Mouse (Mus musculus) hindbrain, embryonic 11.5 days (tissue): ENCODE results near the gene Cdc42ep1. TPM values are rescaled to one million over a fixed set of nuclear protein-coding genes. Genes with fewer than 3 reads are reported as not detected.

Experiments used
- ATAC-seq: fragments of 200-750 bp; cut with Nextera tagmentation; 2 replicates; pipeline ENCODE4 v1.8.0; 2017; ENCODE audit warnings: mild to moderate bottlenecking, moderate TSS enrichment, moderate library complexity; ENCODE audit not compliant: low FRiP score
- DNase-seq: peaks from one replicate; pipeline ENCODE4 v3.0.0-alpha.2; 2015; ENCODE audit warnings: low spot score
- H3K27ac ChIP-seq: fragments of 300-500 bp; sonication (generic); 2 replicates; pipeline ENCODE4 v1.5.1; 2014; ENCODE audit warnings: mild to moderate bottlenecking, low read depth, low read length
- H3K27me3 ChIP-seq: fragments of 300-500 bp; sonication (generic); 2 replicates; pipeline ENCODE4 v1.6.1; 2014; ENCODE audit warnings: mild to moderate bottlenecking, low read length, moderate library complexity, mixed read lengths; ENCODE audit not compliant: control insufficient read depth, insufficient read depth
- H3K36me3 ChIP-seq: fragments of 300-500 bp; sonication (generic); 2 replicates; pipeline ENCODE4 v1.6.1; 2014; ENCODE audit warnings: mild to moderate bottlenecking, low read length, moderate library complexity, mixed read lengths; ENCODE audit not compliant: control insufficient read depth, insufficient read depth
- H3K4me1 ChIP-seq: fragments of 300-500 bp; sonication (generic); replicated peaks from 2 replicates; pipeline ENCODE4 v1.6.1; 2014; ENCODE audit warnings: low read length, mixed read lengths; ENCODE audit not compliant: control insufficient read depth, insufficient read depth
- H3K4me2 ChIP-seq: fragments of 300-500 bp; sonication (generic); replicated peaks from 2 replicates; pipeline ENCODE4 v1.6.1; 2014; ENCODE audit warnings: mild to moderate bottlenecking, low read depth, low read length
- H3K4me3 ChIP-seq: fragments of 300-500 bp; sonication (generic); 2 replicates; pipeline ENCODE4 v1.5.1; 2014; ENCODE audit warnings: low read depth, low read length
- H3K9ac ChIP-seq: fragments of 300-500 bp; sonication (generic); 2 replicates; pipeline ENCODE4 v1.6.1; 2014; ENCODE audit warnings: low read depth, low read length
- H3K9me3 ChIP-seq: fragments of 300-500 bp; sonication (generic); 2 replicates; pipeline ENCODE4 v1.6.1; 2016; ENCODE audit warnings: low read length; ENCODE audit not compliant: control insufficient read depth
- WGBS: fragments of 180-500 bp; shearing (Covaris S2); extraction: QIAGEN DNeasy Blood & Tissue Kit; methylation state at CpG from one replicate; pipeline ENCODE4 v1.1.7; 2014; 5-methylcytosine and 5-hydroxymethylcytosine counted together
- polyA plus RNA-seq: library from polyadenylated mRNA; unstranded; fragments of >200 nt; fragmentation: Nextera tagmentation; extraction: Ambion mirVana; gene quantifications from 2 replicates; pipeline ENCODE4 v1.2.1, GENCODE M21; 2014

The Cdc42ep1 gene
- polyA plus RNA-seq, 1 experiment from 2014 or later, result 9.1 TPM

DNA sequence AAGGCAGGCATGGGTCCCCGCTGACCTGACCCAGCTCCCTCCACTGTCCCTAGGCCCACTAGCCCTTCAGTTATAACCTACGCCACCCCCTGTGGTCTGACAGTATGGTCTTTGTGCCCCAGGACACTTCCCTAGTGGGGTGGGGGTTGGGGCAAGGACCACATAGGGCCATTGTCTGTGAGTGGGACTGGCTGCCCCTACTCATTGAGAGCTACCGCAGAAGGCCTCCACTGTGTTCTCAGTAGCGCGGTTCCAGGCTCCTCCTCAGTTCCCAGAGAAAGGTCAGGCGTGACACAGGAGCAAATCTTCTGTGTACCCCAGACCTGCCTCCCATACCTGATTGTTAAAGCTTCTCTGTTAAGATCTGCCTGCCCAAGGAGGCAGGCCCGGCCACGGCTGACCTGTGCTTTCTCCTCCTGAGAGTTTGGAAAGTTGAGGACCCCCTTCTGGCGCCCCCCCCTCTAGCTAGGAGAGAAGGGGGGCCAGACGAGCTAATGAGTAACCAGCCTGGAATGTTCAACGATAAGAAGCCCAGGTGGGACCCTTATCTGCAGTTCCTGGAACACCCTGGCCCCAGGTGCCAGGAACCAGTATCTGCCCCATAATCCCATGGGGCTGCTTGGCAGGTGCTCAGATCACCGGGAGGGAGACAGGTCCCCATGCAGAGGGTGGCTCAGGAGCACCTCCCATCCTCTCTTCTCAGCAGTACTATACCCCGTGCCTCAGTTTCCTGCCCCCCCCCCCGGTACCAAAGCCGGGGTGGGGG is 7.8 kb downstream of the Cdc42ep1 start:
- Histone ChIP-seq H3K27me3 (no peaks in the 10 kb centered on the region), H3K4me3 (no peak overlapping the region), H3K27ac (no peak overlapping the region), H3K4me2 (no peak overlapping the region), H3K36me3 (no peaks in the 10 kb centered on the region), H3K4me1 (no peaks in the 10 kb centered on the region), H3K9me3 (no peaks in the 10 kb centered on the region), H3K9ac (no peak overlapping the region)
- 65% methylated on average over 15 of the region's 15 CpGs for WGBS
- DNase-seq (no peak), ATAC-seq (no peak)

DNA sequence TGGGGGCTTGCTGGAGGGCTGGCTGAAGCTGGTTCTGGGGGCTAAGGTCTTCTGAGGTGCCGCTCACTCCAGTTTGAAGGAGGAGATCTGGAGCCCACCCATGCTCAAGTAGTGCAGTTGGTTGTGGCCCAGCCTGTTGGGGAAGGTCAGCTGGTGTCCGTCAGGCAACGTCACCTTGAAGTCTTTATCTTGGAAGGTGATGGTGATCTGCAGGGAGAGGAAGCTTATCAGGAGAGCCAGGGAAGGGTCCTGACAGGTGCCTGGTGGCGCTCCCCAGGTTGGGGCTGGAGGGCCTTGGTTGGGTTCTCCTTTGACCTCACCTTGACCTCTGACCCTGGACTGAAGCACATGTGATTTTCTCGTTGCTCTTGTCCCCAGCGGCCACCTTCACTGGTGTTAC is 8.5 kb downstream of the Cdc42ep1 start:
- no peak for DNase-seq
- Histone ChIP-seq H3K4me1 (no peaks in the 10 kb centered on the region), H3K4me2 (no peak overlapping the region), H3K9me3 (no peaks in the 10 kb centered on the region), H3K9ac (no peak overlapping the region), H3K4me3 (no peak overlapping the region), H3K27me3 (no peaks in the 10 kb centered on the region), H3K36me3 (no peaks in the 10 kb centered on the region), H3K27ac (no peak overlapping the region)
- ATAC-seq, result no peak
- 67% methylated on average over 6 of the region's 6 CpGs for WGBS

DNA sequence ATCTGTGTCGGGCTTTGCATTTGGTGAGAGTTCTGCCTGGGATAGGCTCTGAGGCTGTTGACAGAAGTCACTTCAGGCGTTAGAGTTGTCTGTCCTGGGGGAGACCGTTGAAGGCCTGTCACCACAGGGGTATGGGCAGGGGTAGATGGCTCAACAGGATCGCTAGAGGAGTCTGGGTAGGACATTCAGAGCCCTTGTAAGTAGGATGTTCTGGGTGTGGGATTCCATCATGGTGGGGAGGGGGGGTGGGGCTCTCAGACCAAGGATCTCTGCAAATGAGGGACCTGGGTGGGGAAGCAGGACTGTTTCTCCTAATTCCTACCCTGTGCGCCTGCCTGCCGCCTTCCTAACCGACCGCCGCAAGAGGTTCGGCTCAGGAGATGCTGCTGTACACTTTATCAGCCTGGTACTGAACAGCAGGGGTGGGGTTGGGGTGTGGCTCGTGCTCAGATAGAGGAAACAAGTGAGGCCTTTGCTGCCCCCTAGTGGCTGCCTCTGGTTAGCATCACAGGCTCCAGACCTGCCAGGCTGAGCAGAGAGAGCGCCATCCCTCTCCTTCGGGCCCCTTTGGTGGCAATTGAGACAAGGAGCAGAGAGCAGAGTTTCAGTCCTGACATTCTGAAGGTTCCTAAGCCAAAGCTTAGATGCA is 9.2 kb downstream of the Cdc42ep1 start:
- no peaks in the 10 kb centered on the region for H3K27me3 ChIP-seq
- peak; percentile 94 for DNase-seq
- peak; percentile 67 for ATAC-seq
- no peak overlapping the region for H3K4me3 ChIP-seq
- no peak overlapping the region for H3K27ac ChIP-seq
- no peak overlapping the region for H3K9ac ChIP-seq
- no peaks in the 10 kb centered on the region for H3K4me1 ChIP-seq
- WGBS, result 17% methylated on average over 13 of the region's 13 CpGs
- no peak overlapping the region for H3K4me2 ChIP-seq
- no peaks in the 10 kb centered on the region for H3K9me3 ChIP-seq
- no peaks in the 10 kb centered on the region for H3K36me3 ChIP-seq

DNA sequence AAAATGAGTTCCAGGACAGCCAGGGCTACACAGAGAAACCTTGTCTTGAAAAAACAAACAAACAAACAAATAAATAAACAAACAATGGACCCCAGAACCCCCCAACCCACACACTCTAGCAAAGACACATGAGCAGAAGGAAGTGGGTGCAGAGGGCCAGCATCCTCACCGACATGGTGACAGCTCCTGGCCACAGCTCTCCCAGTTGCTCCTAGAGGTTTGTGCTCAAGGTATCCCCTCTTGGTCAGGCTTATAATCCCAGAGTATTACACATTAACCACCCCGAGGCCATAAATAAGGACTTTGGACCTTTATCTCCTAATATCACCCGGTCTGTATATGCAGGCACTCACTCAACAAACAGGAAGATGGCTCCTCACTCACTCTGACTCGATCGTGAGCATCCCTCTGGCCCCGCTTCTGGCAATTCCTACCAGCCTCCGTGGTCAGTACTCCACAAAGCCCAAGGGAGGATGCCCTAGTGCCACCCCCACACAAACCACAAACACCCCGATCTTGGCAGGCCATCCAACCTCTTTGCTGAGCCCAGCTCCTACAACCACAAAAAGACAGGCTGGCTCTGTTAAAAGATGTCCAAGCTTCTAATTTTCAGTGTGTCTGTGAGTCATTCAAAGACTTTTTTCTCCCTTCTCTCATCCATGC is 13.0 kb downstream of the Cdc42ep1 start, which contains the start of gene Lgals2:
Gene Lgals2 (minus strand): TSS at position 227 of the 663 bp plus-strand sequence.
- H3K4me2 ChIP-seq, result no peak within 1 kb of the TSS
- H3K27me3 ChIP-seq, result no peaks in the 10 kb centered on the region
- no peak within 1 kb of the TSS for H3K27ac ChIP-seq
- 79% methylated on average over 8 of the region's 8 CpGs for WGBS
- H3K4me3 ChIP-seq, result no peak within 1 kb of the TSS
- DNase-seq (no peak), ATAC-seq (no peak)
- no peak within 1 kb of the TSS for H3K9ac ChIP-seq
- H3K4me1 ChIP-seq, result no peaks in the 10 kb centered on the region
- no peaks in the 10 kb centered on the region for H3K36me3 ChIP-seq
- H3K9me3 ChIP-seq, result no peaks in the 10 kb centered on the region

DNA sequence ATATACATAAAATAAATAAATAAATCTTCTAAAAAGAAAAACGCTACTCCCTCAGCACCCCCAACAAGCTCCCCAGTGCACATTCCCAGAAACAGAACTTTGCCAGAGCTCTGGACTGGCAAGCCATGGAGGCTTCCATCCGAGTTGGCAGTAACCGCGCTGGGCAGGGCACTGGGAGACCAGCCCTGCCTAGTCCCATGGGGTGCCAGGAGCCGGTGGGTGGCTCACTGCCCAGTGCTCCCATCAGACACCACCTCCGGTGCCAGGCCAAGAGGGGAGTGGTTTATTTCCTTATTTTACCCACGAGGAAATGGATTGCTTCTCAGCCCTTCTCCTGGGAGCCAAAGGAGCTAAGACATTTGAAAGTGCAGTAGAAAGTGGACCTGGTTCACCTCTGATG is 14.6 kb downstream of the Cdc42ep1 start:
- H3K4me2 ChIP-seq, result no peak overlapping the region
- H3K27ac ChIP-seq, result no peak overlapping the region
- H3K9me3 ChIP-seq, result no peaks in the 10 kb centered on the region
- no peak overlapping the region for H3K4me3 ChIP-seq
- no peaks in the 10 kb centered on the region for H3K4me1 ChIP-seq
- DNase-seq (no peak), ATAC-seq (no peak)
- H3K36me3 ChIP-seq, result no peaks in the 10 kb centered on the region
- no peak overlapping the region for H3K9ac ChIP-seq
- WGBS, result 93% methylated on average over 7 of the region's 7 CpGs
- no peaks in the 10 kb centered on the region for H3K27me3 ChIP-seq

DNA sequence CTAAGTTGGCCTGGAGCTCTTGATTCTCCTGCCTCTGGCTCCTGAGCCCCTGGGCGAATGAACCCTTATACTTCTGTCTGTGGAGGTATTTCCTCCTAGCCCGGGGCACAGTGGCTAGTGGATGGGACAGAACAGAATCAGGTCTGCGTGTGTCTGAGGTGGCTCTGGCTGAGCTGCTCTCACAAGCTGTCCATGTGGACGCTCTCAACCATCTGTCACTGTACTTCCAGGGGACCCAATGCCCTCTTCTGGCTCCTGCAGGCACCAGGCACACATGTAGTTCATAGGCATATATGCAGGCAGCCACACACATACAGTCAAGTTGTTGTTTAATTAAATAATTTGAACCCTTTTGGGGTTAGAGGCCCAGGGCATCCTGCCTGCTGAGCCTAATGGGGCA is 16.9 kb downstream of the Cdc42ep1 start:
- H3K36me3 ChIP-seq, result no peaks in the 10 kb centered on the region
- no peaks in the 10 kb centered on the region for H3K4me1 ChIP-seq
- H3K27me3 ChIP-seq, result no peaks in the 10 kb centered on the region
- WGBS, result 84% methylated on average over 4 of the region's 4 CpGs
- no peak for ATAC-seq
- H3K9me3 ChIP-seq, result no peaks in the 10 kb centered on the region
- H3K27ac ChIP-seq, result no peak overlapping the region
- H3K4me2 ChIP-seq, result no peak overlapping the region
- no peak overlapping the region for H3K9ac ChIP-seq
- no peak for DNase-seq
- no peak overlapping the region for H3K4me3 ChIP-seq

DNA sequence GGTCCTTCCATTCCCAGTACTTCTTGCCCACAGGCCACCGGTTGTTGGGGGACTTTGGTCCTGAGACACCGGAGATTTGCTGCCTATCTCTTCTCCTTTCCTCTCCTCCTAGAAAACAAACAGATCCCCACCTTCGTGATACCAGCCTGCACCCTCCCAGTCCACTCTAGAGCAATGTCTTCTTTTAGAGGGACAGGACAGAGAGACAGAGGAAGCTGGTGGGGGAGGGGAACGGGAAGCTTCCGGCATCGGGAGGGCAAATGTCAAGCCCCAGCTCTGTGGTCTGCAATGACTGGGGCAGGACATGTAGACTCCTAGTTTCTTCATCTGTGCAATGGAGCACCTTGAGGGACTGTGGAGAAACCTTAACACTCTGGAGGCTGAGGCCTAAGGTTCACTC is 17.3 kb downstream of the Cdc42ep1 start:
- DNase-seq (no peak), ATAC-seq (no peak)
- WGBS, result 82% methylated on average over 6 of the region's 6 CpGs
- H3K4me2 ChIP-seq, result no peak overlapping the region
- H3K4me3 ChIP-seq, result no peak overlapping the region
- no peaks in the 10 kb centered on the region for H3K36me3 ChIP-seq
- H3K9me3 ChIP-seq, result no peaks in the 10 kb centered on the region
- no peak overlapping the region for H3K27ac ChIP-seq
- no peak overlapping the region for H3K9ac ChIP-seq
- no peaks in the 10 kb centered on the region for H3K27me3 ChIP-seq
- no peaks in the 10 kb centered on the region for H3K4me1 ChIP-seq

DNA sequence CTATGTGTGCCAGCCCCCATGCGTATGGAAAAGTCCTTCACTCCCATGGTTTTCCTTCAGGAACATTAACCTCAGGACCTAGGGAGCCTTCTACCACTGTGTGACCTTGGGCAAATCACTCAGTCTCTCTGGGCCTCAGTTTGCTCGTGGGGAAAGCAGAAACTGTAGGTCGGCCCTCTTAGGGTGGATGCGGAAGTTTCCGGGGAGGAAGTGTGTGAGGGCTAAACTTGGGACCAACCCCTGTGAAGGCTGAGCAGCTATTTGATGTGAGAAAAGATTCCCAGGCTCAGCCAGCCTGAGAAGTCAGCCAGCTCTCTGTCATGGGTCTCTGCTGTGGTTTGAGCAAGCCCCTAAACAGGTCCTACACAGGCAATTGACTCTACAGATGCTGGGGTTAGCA is 19.9 kb downstream of the Cdc42ep1 start:
- ATAC-seq (no peak), DNase-seq (no peak)
- Histone ChIP-seq H3K4me2 (no peak overlapping the region), H3K36me3 (no peaks in the 10 kb centered on the region), H3K4me3 (no peak overlapping the region), H3K9me3 (no peaks in the 10 kb centered on the region), H3K9ac (no peak overlapping the region), H3K27me3 (no peaks in the 10 kb centered on the region), H3K27ac (no peak overlapping the region), H3K4me1 (no peaks in the 10 kb centered on the region)
- 93% methylated on average over 5 of the region's 5 CpGs for WGBS
